Mouse (Mus musculus): ENCODE results near the gene Ddx17. TPM values are rescaled to one million over a fixed set of nuclear protein-coding genes. Genes with fewer than 3 reads are reported as not detected.

Gene Ddx17
- polyA plus RNA-seq, 1 experiment, result 108 TPM

DNA sequence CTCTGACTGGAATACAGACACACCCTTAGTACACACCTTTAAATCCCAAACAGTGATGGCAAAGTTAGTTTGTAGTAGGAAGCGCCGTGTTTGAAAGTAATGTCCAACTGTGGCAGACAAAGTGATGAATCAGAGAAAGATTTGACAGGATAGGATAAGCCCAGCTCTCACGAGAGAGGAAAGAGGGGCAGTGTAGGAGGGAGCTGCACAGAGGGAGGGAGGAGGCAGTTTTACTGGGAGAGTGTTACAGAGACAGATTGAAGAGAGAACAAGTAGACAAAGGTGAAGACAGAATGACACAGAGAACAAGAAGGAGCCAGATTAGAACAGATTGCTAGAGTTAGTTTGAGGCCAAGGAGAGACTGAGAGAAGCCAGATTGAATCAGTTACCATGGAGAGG, 13.1 kb upstream of the Ddx17 start:
- no peaks in the 10 kb centered on the region for H3K27me3 ChIP-seq (ENCODE audit: control insufficient read depth, insufficient read depth, low read length)
- no peak for TF ChIP-seq CTCF (IDR thresholded peaks at IDR 0.05; ENCODE audit: extremely low read depth, insufficient read length, insufficient replicate concordance, low read depth, low read length)

DNA sequence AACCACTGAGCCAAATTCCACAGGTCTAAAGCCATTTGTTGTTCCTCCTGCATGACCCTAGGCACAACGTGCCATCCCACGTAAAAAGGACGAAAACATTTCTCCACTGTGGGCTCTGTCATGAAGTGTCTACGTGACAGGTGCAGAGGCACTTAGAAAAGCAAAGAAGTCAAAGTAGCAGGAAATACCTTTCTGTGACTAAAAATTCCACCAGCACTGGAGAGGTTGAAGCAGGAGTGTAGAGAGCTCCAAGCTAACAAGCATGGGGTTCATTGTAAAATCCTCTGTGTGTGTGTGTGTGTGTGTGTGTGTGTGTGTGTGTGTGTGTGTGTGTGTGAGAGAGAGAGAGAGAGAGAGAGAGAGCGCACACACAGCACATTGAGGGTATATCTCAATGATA, 6.0 kb upstream of the Ddx17 start:
- WGBS, result 74% methylated on average over 5 of the region's 5 CpGs
- no peak overlapping the region for H3K27ac ChIP-seq (ENCODE audit: insufficient read depth, low read depth, low read length)
- H3K4me1 ChIP-seq (ENCODE audit: control insufficient read depth, insufficient read depth, insufficient read length, low read length), result no peaks in the 10 kb centered on the region
- H3K27me3 ChIP-seq (ENCODE audit: control insufficient read depth, insufficient read depth, low read length), result no peaks in the 10 kb centered on the region; the same call in 1 of the 2 replicates
- no peaks in the 10 kb centered on the region for H3K36me3 ChIP-seq (ENCODE audit: control insufficient read depth, insufficient read depth, low read length)
- TF ChIP-seq CTCF (IDR thresholded peaks at IDR 0.05; ENCODE audit: extremely low read depth, insufficient read length, insufficient replicate concordance, low read depth, low read length) (no peak), POLR2A (IDR thresholded peaks at IDR 0.05; ENCODE audit: low read depth, low read length) (no peak)
- H3K4me3 ChIP-seq (ENCODE audit: low read depth, low read length), result no peak overlapping the region

More for the DNA sequence above, 13.1 kb upstream of the Ddx17 start:
- Histone ChIP-seq H3K27ac (ENCODE audit: insufficient read depth, low read depth, low read length) (no peak overlapping the region), H3K36me3 (ENCODE audit: control insufficient read depth, insufficient read depth, low read length) (no peaks in the 10 kb centered on the region), H3K4me3 (ENCODE audit: low read depth, low read length) (no peak overlapping the region), H3K4me1 (ENCODE audit: control insufficient read depth, insufficient read depth, insufficient read length, low read length) (no peaks in the 10 kb centered on the region)
- 52% methylated on average over 3 of the region's 3 CpGs for WGBS

DNA sequence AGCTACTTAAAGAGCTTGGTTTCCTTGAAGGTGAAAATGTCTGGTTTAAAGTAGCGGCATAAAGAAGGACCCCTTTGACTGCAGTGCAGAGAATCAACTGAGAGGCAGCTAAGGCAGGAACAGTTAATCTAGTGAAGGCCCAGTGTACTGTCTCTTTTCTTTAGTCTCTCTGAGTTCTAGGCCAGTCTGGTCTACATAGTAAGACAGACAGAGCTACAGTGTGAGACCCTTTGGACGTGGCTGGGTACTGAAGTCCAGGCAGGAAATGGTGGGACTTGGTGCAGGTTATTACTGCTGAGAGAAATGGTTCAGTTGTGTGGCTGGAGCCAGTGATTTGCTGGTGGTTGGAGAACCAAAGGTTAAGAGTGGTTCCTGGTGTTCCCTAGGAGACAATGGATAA, 1.7 kb upstream of the Ddx17 start:
- WGBS, result 97% methylated on average over 2 of the region's 2 CpGs
- Histone ChIP-seq H3K4me3 (ENCODE audit: low read depth, low read length) (no peak overlapping the region), H3K4me1 (ENCODE audit: control insufficient read depth, insufficient read depth, insufficient read length, low read length) (peaks cover 4% of the 10 kb centered on the region; the same call in 1 of the 2 replicates), H3K27ac (ENCODE audit: insufficient read depth, low read depth, low read length) (no peak overlapping the region), H3K27me3 (ENCODE audit: control insufficient read depth, insufficient read depth, low read length) (no peaks in the 10 kb centered on the region; the same call in 1 of the 2 replicates), H3K36me3 (ENCODE audit: control insufficient read depth, insufficient read depth, low read length) (peaks cover 6% of the 10 kb centered on the region)
- TF ChIP-seq POLR2A (IDR thresholded peaks at IDR 0.05; ENCODE audit: low read depth, low read length), result no peak
- TF ChIP-seq CTCF (IDR thresholded peaks at IDR 0.05; ENCODE audit: extremely low read depth, insufficient read length, insufficient replicate concordance, low read depth, low read length), result no peak

DNA sequence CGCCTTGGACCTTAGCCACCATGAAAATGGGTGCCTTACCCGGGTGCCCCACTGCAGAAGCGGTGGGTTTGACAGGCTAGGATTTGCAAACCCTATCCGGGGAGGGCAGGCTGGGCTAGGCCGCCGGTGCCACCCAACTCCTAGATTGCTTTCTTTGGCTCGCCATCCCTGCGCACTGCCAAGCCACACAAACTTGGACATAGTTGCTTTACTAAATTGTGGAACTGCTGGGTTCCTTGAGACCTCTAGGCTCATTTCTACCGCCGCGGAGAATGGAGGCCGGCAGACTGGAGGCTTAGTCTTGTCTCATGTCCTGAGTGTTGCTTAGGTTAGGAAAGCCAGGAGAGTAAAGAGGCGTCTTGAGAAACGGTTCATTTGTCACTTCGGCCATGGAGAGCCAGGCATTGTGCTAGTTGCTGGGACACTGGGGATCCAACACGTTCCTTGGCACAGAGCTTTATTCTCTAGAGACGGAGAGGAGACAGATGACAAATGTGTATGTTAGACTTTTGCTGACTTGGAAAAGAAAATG, 814 bp upstream of the Ddx17 start:
- peaks cover 13% of the 10 kb centered on the region for H3K36me3 ChIP-seq (ENCODE audit: control insufficient read depth, insufficient read depth, low read length)
- TF ChIP-seq CTCF (IDR thresholded peaks at IDR 0.05; ENCODE audit: extremely low read depth, insufficient read length, insufficient replicate concordance, low read depth, low read length) (peak; percentile 12; the same call in 1 of the 2 replicates), POLR2A (IDR thresholded peaks at IDR 0.05; ENCODE audit: low read depth, low read length) (0 out of 2 replicates have a peak, but pooled peaks have one; percentile 17)
- H3K27ac ChIP-seq (ENCODE audit: insufficient read depth, low read depth, low read length), result peak overlapping the region; percentile 89
- 85% methylated on average over 17 of the region's 17 CpGs for WGBS
- H3K4me1 ChIP-seq (ENCODE audit: control insufficient read depth, insufficient read depth, insufficient read length, low read length), result peaks cover 4% of the 10 kb centered on the region; the same call in 1 of the 2 replicates
- no peaks in the 10 kb centered on the region; the same call in 1 of the 2 replicates for H3K27me3 ChIP-seq (ENCODE audit: control insufficient read depth, insufficient read depth, low read length)
- H3K4me3 ChIP-seq (ENCODE audit: low read depth, low read length), result peak overlapping the region; percentile 78

DNA sequence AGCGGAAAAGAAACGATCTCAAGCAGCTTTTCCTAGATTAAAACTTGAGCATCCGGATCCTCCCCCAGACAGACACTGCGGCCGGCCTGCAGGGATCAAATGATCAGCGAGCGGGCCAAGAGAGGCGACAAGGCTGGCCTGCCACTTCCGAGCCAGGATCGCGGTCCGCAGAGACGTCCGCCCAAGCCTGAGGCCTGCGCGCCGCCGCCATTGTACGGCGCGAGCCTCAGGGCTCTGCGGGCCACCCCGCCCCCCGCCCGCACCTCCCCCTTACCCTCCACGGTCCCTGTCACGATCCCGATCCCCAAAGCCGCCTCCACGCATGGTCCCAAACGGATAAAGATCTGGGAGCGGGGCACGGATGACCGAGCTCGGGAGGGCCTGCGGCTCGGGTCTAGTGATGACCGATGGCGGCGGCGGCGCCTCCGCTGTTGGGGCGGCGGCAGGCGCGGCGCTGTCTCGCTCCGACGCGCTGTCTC, 581 bp downstream of the Ddx17 start:
- peak overlapping the region; percentile 90 for H3K27ac ChIP-seq (ENCODE audit: insufficient read depth, low read depth, low read length)
- H3K27me3 ChIP-seq (ENCODE audit: control insufficient read depth, insufficient read depth, low read length), result no peaks in the 10 kb centered on the region
- H3K36me3 ChIP-seq (ENCODE audit: control insufficient read depth, insufficient read depth, low read length), result peaks cover 26% of the 10 kb centered on the region
- TF ChIP-seq POLR2A (IDR thresholded peaks at IDR 0.05; ENCODE audit: low read depth, low read length), result no peak
- WGBS, result under 1% methylated on average over 50 of the region's 52 CpGs
- H3K4me3 ChIP-seq (ENCODE audit: low read depth, low read length), result peak overlapping the region; percentile 78
- H3K4me1 ChIP-seq (ENCODE audit: control insufficient read depth, insufficient read depth, insufficient read length, low read length), result peaks cover 4% of the 10 kb centered on the region; the same call in 1 of the 2 replicates

DNA sequence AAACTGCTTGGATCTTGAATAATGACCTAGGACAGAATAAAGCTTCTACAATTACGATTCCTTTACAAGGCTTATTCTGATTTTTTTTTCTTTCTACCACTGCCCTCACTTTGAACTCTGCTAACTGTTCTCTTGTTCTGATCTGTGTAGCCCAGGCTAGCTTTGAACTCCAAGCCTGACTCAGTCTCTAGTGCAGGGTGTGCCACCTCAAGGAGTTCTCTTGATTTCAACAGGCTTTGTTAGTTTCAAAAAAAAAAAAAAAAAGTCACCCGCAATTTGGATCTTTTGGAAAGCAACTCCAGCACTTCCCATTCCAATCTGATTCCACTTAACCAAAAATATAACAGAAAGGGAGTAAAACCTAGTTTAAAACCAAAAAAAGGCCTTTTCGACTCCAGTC, 1.0 kb downstream of the Ddx17 start:
- Histone ChIP-seq H3K27ac (ENCODE audit: insufficient read depth, low read depth, low read length) (peak overlapping the region; percentile 90), H3K4me1 (ENCODE audit: control insufficient read depth, insufficient read depth, insufficient read length, low read length) (peaks cover 4% of the 10 kb centered on the region; the same call in 1 of the 2 replicates), H3K36me3 (ENCODE audit: control insufficient read depth, insufficient read depth, low read length) (peaks cover 30% of the 10 kb centered on the region), H3K27me3 (ENCODE audit: control insufficient read depth, insufficient read depth, low read length) (no peaks in the 10 kb centered on the region), H3K4me3 (ENCODE audit: low read depth, low read length) (peak overlapping the region; percentile 78)
- TF ChIP-seq POLR2A (IDR thresholded peaks at IDR 0.05; ENCODE audit: low read depth, low read length), result no peak
- no peak for TF ChIP-seq CTCF (IDR thresholded peaks at IDR 0.05; ENCODE audit: extremely low read depth, insufficient read length, insufficient replicate concordance, low read depth, low read length)
- under 1% methylated on average over 3 of the region's 3 CpGs for WGBS

DNA sequence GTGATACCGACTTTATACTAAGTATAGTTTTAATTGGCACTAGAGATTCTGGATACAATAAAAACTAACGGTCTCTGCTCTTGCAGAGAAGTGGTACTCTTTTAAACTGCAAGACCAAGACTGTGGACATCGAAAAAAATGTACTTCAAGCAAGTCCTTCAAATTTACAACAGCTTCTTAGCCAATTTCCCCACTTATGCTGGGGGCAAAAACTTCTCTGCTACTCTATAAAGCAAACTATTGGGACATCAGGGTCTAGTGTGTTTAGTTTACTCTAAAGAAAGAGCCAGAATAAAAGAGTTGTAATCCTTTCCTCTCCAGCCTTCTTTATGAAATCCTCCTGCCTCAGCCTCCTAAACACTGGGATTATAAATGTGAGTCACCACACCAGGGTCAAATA, 2.6 kb downstream of the Ddx17 start:
- no peak overlapping the region for H3K27ac ChIP-seq (ENCODE audit: insufficient read depth, low read depth, low read length)
- H3K4me1 ChIP-seq (ENCODE audit: control insufficient read depth, insufficient read depth, insufficient read length, low read length), result peaks cover 4% of the 10 kb centered on the region; the same call in 1 of the 2 replicates
- peaks cover 44% of the 10 kb centered on the region for H3K36me3 ChIP-seq (ENCODE audit: control insufficient read depth, insufficient read depth, low read length)
- H3K27me3 ChIP-seq (ENCODE audit: control insufficient read depth, insufficient read depth, low read length), result no peaks in the 10 kb centered on the region
- 83% methylated on average over 3 of the region's 3 CpGs for WGBS
- TF ChIP-seq CTCF (IDR thresholded peaks at IDR 0.05; ENCODE audit: extremely low read depth, insufficient read length, insufficient replicate concordance, low read depth, low read length), result no peak
- no peak for TF ChIP-seq POLR2A (IDR thresholded peaks at IDR 0.05; ENCODE audit: low read depth, low read length)
- H3K4me3 ChIP-seq (ENCODE audit: low read depth, low read length), result no peak overlapping the region

Data from small intestine, adult 2 months (tissue).